Mouse (Mus musculus) stomach, postnatal 0 days (tissue): ENCODE measurements at regions not wholly inside any gene's neighbourhood (a gene's known extent, or its start where the extent isn't known, plus 50 kb on each side); places are given as distances from the start of the nearest gene placed in this dataset.

Source experiments
- ATAC-seq: fragments of 200-750 bp; cut with Nextera tagmentation; 2 replicates; pipeline ENCODE4 v1.8.0; 2017; ENCODE audit not compliant: low FRiP score, low TSS enrichment
- DNase-seq: peaks from one replicate; pipeline ENCODE4 v3.0.0-alpha.2; 2016; ENCODE audit warnings: low spot score
- H3K27ac ChIP-seq: fragments of 300-500 bp; sonication (generic); replicated peaks from 2 replicates; pipeline ENCODE4 v1.5.1; 2014; ENCODE audit warnings: mild to moderate bottlenecking, control low read depth
- H3K27me3 ChIP-seq: fragments of 300-500 bp; sonication (generic); 2 replicates; pipeline ENCODE4 v1.6.1; 2014; ENCODE audit warnings: low read length; ENCODE audit not compliant: control insufficient read depth, insufficient read depth
- H3K36me3 ChIP-seq: fragments of 300-500 bp; sonication (generic); 2 replicates; pipeline ENCODE4 v1.6.1; 2014; ENCODE audit warnings: low read length, mixed read lengths; ENCODE audit not compliant: control insufficient read depth, insufficient read depth
- H3K4me1 ChIP-seq: fragments of 300-500 bp; sonication (generic); replicated peaks from 2 replicates; pipeline ENCODE4 v1.6.1; 2014; ENCODE audit warnings: antibody characterized with exemption; ENCODE audit not compliant: control insufficient read depth, insufficient read depth
- H3K4me2 ChIP-seq: fragments of 300-500 bp; sonication (generic); replicated peaks from 2 replicates; pipeline ENCODE4 v1.6.1; 2014; ENCODE audit warnings: low read depth, mild to moderate bottlenecking, control low read depth, moderate library complexity
- H3K4me3 ChIP-seq: fragments of 300-500 bp; sonication (generic); 2 replicates; pipeline ENCODE4 v1.5.1; 2014; ENCODE audit warnings: low read depth, low read length, control low read depth
- H3K9ac ChIP-seq: fragments of 300-500 bp; sonication (generic); 2 replicates; pipeline ENCODE4 v1.6.1; 2014; ENCODE audit warnings: mild to moderate bottlenecking, low read length, control low read depth, mixed read lengths
- H3K9me3 ChIP-seq: fragments of 300-500 bp; sonication (generic); 2 replicates; pipeline ENCODE4 v1.6.1; 2016; ENCODE audit warnings: low read length; ENCODE audit not compliant: control insufficient read depth
- CTCF ChIP-seq: IDR thresholded peaks from 2 replicates; pipeline ENCODE4 v1.5.1; 2016; ENCODE audit warnings: antibody characterized with exemption, low read depth, mild to moderate bottlenecking, moderate library complexity
- EP300 ChIP-seq: optimal IDR thresholded peaks from 2 replicates; pipeline ENCODE3; 2016; ENCODE audit warnings: antibody characterized with exemption
- WGBS: fragments of 180-500 bp; shearing (Covaris S2); extraction: QIAGEN DNeasy Blood & Tissue Kit; methylation state at CpG from one replicate; pipeline ENCODE4 v1.1.7; 2014; 5-methylcytosine and 5-hydroxymethylcytosine counted together

GRCm38 (mm10) chr4:82167396-82167795 is 538.2 kb downstream of the Nfib start:
- H3K4me1 ChIP-seq: no peaks in the 10 kb centered on the region
- DNase-seq: no peak
- TF ChIP-seq CTCF: no peak
- TF ChIP-seq EP300: no peak
- H3K27me3 ChIP-seq: no peaks in the 10 kb centered on the region
- H3K4me3 ChIP-seq: no peak overlapping the region
- WGBS: 59% methylated on average over 5 of the region's 5 CpGs
- no peak overlapping the region for H3K4me2 ChIP-seq
- H3K27ac ChIP-seq: no peak overlapping the region
- ATAC-seq: no peak
- no peaks in the 10 kb centered on the region for H3K36me3 ChIP-seq
- H3K9ac ChIP-seq: no peak overlapping the region
- no peaks in the 10 kb centered on the region for H3K9me3 ChIP-seq

- Histone ChIP-seq H3K27me3 (no peaks in the 10 kb centered on the region), H3K4me2 (no peak overlapping the region), H3K9me3 (no peaks in the 10 kb centered on the region), H3K4me1 (no peaks in the 10 kb centered on the region), H3K9ac (no peak overlapping the region), H3K36me3 (no peaks in the 10 kb centered on the region), H3K4me3 (no peak overlapping the region), H3K27ac (no peak overlapping the region)
- ATAC-seq: no peak
- TF ChIP-seq CTCF (no peak), EP300 (no peak)
- 83% methylated on average over 1 of the region's 1 CpGs for WGBS
- DNase-seq: no peak
Observed at GRCm38 (mm10) chr4:82166826-82167225, 538.7 kb downstream of the Nfib start.

DNA sequence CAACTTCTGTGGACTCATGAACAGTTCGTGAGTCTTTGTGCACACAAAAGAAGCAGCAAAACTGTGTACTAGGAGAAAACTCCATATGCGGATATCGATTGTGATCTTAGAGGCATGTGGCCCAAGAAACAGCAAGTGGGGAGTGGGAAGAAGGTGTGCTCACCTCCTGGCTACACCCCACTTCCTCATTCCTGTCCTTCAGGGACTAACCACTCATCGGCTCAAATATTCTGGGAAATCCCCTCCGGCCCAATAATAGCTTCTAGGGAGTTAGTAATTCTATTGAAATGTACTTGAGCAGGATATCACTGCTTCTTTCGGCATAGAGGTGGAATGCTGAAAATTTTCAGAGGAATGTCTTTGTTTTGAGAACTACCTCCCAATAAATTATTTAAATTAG is 539.5 kb downstream of the Nfib start:
- Histone ChIP-seq H3K9ac (no peak overlapping the region), H3K4me2 (no peak overlapping the region), H3K27me3 (no peaks in the 10 kb centered on the region), H3K9me3 (no peaks in the 10 kb centered on the region), H3K4me1 (no peaks in the 10 kb centered on the region), H3K27ac (no peak overlapping the region), H3K36me3 (no peaks in the 10 kb centered on the region), H3K4me3 (no peak overlapping the region)
- ATAC-seq (no peak), DNase-seq (no peak)
- 71% methylated on average over 6 of the region's 6 CpGs for WGBS
- TF ChIP-seq EP300 (no peak), CTCF (no peak)

DNA sequence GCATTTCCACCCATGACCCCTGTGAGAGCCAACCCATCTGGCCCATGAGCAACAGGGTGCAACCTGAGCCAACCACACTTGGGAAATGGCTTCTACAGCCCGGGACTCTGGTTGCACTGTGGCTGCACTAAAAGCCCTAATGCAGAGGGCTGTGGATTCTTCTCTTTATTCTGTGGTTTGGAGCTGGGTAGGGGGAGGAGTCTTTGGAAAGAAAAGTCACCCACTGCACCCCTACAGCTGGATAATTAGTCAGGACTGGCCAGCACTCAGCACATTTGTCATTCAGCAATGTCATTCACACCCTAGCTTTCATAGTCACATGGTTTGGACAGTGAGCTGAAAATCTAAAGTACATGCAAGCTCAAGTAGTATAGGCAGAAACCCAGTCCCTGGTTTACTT is 541.5 kb downstream of the Nfib start:
- WGBS: 42% methylated on average over 1 of the region's 1 CpGs

DNA sequence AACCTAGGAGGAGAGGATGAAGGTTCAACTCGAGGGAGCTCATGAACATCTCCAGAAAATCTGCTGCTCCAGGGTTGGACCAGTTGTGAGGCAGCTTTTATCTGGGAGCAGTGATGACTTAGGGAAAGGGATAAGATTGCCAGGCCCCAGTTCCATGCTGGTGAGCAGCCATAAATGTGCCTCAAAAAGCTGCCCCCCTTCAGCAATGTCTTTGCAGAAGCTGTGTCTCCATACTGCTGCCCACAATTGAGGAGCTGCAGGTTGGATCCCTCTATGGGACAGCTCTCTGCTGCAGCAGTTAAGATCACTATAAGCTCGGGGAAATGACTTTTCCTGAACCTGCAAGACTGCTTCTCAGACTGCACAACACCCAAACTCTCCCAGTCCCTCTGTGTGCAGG is 543.7 kb downstream of the Nfib start:
- Histone ChIP-seq H3K9me3 (no peaks in the 10 kb centered on the region), H3K27me3 (no peaks in the 10 kb centered on the region), H3K4me3 (no peak overlapping the region), H3K4me2 (no peak overlapping the region), H3K4me1 (no peaks in the 10 kb centered on the region), H3K36me3 (no peaks in the 10 kb centered on the region), H3K9ac (no peak overlapping the region), H3K27ac (no peak overlapping the region)
- 73% methylated on average over 2 of the region's 2 CpGs for WGBS
- no peak for TF ChIP-seq EP300
- TF ChIP-seq CTCF: no peak
- ATAC-seq (no peak), DNase-seq (no peak)

More for the DNA sequence above, 541.5 kb downstream of the Nfib start:
- no peak overlapping the region for H3K9ac ChIP-seq
- no peak overlapping the region for H3K4me2 ChIP-seq
- no peaks in the 10 kb centered on the region for H3K36me3 ChIP-seq
- H3K27me3 ChIP-seq: no peaks in the 10 kb centered on the region
- TF ChIP-seq EP300: no peak
- no peak for TF ChIP-seq CTCF
- no peaks in the 10 kb centered on the region for H3K9me3 ChIP-seq
- DNase-seq (no peak), ATAC-seq (no peak)
- H3K27ac ChIP-seq: no peak overlapping the region
- H3K4me3 ChIP-seq: no peak overlapping the region
- H3K4me1 ChIP-seq: no peaks in the 10 kb centered on the region

DNA sequence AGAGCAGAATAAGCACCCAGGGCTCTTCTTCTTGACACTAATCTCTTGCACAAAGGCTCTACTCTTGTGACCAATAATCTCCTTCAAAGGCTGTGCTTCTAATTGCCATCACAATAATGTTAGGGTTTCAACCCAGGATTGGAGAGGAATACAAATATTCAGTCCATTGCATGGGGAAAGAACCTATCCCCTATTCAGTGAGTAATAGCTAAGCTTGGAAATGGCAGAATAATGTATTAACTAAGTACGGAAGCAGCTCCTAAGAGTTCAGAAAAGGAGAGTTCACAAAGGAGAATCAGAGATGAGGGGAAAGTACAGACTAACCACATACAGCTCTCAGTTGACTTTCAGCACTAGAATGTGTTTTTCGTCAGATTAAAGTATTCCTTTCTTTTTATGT is 544.3 kb downstream of the Nfib start:
- no peaks in the 10 kb centered on the region for H3K36me3 ChIP-seq
- WGBS: 92% methylated on average over 2 of the region's 2 CpGs
- no peak overlapping the region for H3K4me2 ChIP-seq
- DNase-seq (no peak), ATAC-seq (no peak)
- TF ChIP-seq EP300 (no peak), CTCF (no peak)
- no peaks in the 10 kb centered on the region for H3K9me3 ChIP-seq
- H3K27ac ChIP-seq: no peak overlapping the region
- no peak overlapping the region for H3K4me3 ChIP-seq
- H3K4me1 ChIP-seq: no peaks in the 10 kb centered on the region
- no peak overlapping the region for H3K9ac ChIP-seq
- H3K27me3 ChIP-seq: no peaks in the 10 kb centered on the region
